Mouse (Mus musculus) lung, embryonic 14.5 days (tissue): ENCODE results near the gene Stx16. TPM values are rescaled to one million over a fixed set of nuclear protein-coding genes. Genes with fewer than 3 reads are reported as not detected.

Experiments used
- ATAC-seq: fragments of 200-750 bp; cut with Nextera tagmentation; 2 replicates; pipeline ENCODE4 v1.8.0; 2017; ENCODE audit warnings: mild to moderate bottlenecking, moderate TSS enrichment, moderate library complexity; ENCODE audit not compliant: insufficient read depth
- DNase-seq: peaks from one replicate; pipeline ENCODE4 v3.0.0-alpha.2; 2015
- H3K27ac ChIP-seq: fragments of 300-500 bp; sonication (generic); 2 replicates; pipeline ENCODE4 v1.5.1; 2014; ENCODE audit warnings: low read depth, mild to moderate bottlenecking, moderate library complexity
- H3K27me3 ChIP-seq: fragments of 300-500 bp; sonication (generic); 2 replicates; pipeline ENCODE4 v1.6.1; 2014; ENCODE audit warnings: low read length, control low read depth; ENCODE audit not compliant: insufficient read depth
- H3K36me3 ChIP-seq: fragments of 300-500 bp; sonication (generic); 2 replicates; pipeline ENCODE4 v1.6.1; 2014; ENCODE audit warnings: control low read depth; ENCODE audit not compliant: insufficient read depth
- H3K4me1 ChIP-seq: fragments of 300-500 bp; sonication (generic); 2 replicates; pipeline ENCODE4 v1.6.1; 2014; ENCODE audit warnings: antibody characterized with exemption, control low read depth; ENCODE audit not compliant: insufficient read depth
- H3K4me2 ChIP-seq: fragments of 300-500 bp; sonication (generic); 2 replicates; pipeline ENCODE4 v1.6.1; 2014; ENCODE audit warnings: mild to moderate bottlenecking
- H3K4me3 ChIP-seq: fragments of 300-500 bp; sonication (generic); 2 replicates; pipeline ENCODE4 v1.5.1; 2014; ENCODE audit warnings: low read depth, low read length
- H3K9ac ChIP-seq: fragments of 300-500 bp; sonication (generic); 2 replicates; pipeline ENCODE4 v1.6.1; 2014
- H3K9me3 ChIP-seq: fragments of 300-500 bp; sonication (generic); 2 replicates; pipeline ENCODE4 v1.6.1; 2016; ENCODE audit warnings: low read depth, low read length, control low read depth
- CTCF ChIP-seq: IDR thresholded peaks from 2 replicates; pipeline ENCODE4 v1.5.1; 2016; ENCODE audit warnings: antibody characterized with exemption, low read depth
- WGBS: fragments of 180-500 bp; shearing (Covaris S2); extraction: QIAGEN DNeasy Blood & Tissue Kit; methylation state at CpG from one replicate; pipeline ENCODE4 v1.1.7; 2014; 5-methylcytosine and 5-hydroxymethylcytosine counted together
- polyA plus RNA-seq: library from polyadenylated mRNA; unstranded; fragments of >200 nt; fragmentation: Nextera tagmentation; extraction: Ambion mirVana; gene quantifications from 2 replicates; pipeline ENCODE4 v1.2.1, GENCODE M21; 2014

Stx16 gene
- polyA plus RNA-seq, 1 experiment from 2014 or later: 10.3 TPM

DNA sequence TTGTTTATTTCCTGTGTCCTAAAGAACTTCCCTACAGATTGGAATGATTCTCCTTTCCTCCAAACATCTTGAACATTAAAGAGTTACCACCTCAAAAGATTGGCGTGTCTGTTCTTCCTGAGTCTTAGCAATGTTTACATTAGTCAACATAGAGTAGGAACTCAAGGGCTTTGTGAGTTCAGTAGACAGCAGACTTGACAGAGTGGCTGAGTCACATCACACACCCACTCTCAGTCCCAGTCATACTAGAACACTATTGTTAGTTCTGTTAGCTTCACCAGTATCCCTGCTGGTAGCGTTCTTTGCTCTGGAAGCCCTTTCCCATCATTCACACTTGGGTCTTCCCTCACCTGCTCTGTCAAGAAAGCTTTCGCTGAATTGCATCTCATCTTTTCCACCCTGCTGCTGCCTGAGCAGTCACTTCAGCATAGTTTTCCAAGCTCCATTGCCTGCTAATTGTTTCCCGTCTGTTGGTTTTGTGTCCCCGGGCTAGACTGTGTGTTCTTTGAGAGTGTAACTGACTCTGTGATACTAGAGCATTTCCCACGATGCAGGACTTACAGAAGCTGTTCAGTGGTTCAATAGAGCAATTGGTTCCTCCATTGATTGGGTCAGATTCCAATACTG is 8.2 kb upstream of the Stx16 start:
- H3K27ac ChIP-seq: no peak overlapping the region
- H3K36me3 ChIP-seq: no peaks in the 10 kb centered on the region
- no peak overlapping the region for H3K4me3 ChIP-seq
- no peak for ATAC-seq
- no peak overlapping the region for H3K9ac ChIP-seq
- no peaks in the 10 kb centered on the region for H3K9me3 ChIP-seq
- DNase-seq: no peak
- H3K27me3 ChIP-seq: no peaks in the 10 kb centered on the region
- H3K4me2 ChIP-seq: no peak overlapping the region
- no peak for TF ChIP-seq CTCF
- WGBS: 70% methylated on average over 6 of the region's 6 CpGs
- H3K4me1 ChIP-seq: no peaks in the 10 kb centered on the region

DNA sequence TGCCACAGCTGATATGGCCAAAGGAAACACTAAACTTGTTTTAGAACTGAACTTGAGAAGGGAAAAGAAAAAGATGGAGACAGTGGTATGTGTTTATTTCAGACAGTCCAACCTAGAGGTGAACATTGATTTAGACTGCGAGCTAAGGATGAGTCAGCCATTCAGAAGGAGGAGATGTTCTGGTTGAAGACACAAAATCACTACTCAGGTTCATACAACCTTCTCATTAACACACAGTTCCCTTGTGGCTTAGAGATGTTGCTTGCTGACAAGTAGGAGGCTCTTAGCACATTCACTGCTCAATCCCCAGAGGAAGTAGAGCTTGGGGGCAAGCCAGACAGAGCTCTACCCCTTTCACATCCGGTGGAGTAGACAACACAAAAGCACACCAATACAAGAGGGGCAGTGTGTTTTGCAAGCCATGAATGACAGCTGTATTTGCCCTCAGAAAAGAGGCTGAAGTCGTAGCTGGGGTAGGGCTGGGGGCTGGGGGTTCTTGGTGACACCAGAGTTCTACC is 6.5 kb upstream of the Stx16 start:
- no peaks in the 10 kb centered on the region for H3K9me3 ChIP-seq
- H3K4me2 ChIP-seq: no peak overlapping the region
- no peak for ATAC-seq
- H3K27me3 ChIP-seq: no peaks in the 10 kb centered on the region
- no peak for TF ChIP-seq CTCF
- no peak overlapping the region for H3K27ac ChIP-seq
- no peak for DNase-seq
- no peaks in the 10 kb centered on the region for H3K36me3 ChIP-seq
- 67% methylated on average over 3 of the region's 3 CpGs for WGBS
- no peak overlapping the region for H3K4me3 ChIP-seq
- no peaks in the 10 kb centered on the region for H3K4me1 ChIP-seq
- no peak overlapping the region for H3K9ac ChIP-seq

DNA sequence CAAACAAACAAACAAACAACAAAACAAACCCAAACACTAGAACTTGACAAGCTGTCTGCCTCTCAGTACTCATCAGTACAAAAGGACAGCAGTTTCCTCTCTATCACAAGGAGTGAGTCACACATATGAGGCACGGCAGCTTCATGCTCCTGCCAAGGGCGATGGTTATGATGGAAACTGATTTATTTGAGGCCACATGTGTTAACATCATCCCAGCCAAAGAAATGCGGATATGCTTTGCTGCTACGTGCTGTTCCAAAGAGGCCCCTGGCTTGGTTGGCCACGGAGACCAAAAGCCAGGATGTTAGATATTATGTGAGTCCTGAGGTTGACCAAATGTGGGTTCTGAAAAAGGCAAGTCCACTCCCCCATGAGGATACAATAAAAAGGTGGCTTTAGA is 4.7 kb upstream of the Stx16 start:
- Histone ChIP-seq H3K9ac (no peak overlapping the region), H3K27ac (no peak overlapping the region), H3K4me2 (no peak overlapping the region), H3K27me3 (no peaks in the 10 kb centered on the region), H3K4me3 (no peak overlapping the region), H3K9me3 (no peaks in the 10 kb centered on the region), H3K4me1 (peaks cover 10% of the 10 kb centered on the region), H3K36me3 (no peaks in the 10 kb centered on the region)
- ATAC-seq (no peak), DNase-seq (peak; percentile 31)
- TF ChIP-seq CTCF: no peak
- 56% methylated on average over 5 of the region's 5 CpGs for WGBS

DNA sequence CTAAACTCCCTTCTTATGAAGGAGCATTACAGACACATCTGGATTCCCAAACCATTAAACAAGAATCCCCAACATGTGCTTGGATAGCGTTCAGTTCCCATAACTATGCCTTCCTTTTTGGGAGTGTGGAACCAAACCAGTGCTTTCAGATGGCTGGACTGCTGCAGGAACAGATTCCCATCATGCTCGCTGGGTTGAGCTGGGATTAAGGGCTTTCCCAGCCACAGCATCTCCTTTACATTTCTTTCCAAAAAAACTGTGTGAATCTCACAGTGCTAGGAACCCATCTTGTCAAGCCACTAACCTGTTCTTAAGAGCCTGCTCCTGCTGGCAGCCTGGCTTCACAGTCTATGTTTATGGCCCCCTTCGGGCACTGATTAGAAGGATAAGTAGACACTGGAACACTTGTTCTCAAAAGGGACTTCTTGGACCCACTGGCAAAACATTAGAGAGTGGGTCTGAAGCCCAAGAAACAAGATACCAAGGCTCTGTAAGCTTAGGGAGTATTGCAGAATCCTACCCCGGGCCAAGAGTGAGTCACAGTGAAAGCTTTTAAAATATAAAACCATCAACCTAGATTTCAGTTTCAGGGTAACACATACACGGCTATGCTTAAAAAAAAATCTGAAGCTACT is 2.8 kb upstream of the Stx16 start:
- H3K4me1 ChIP-seq: peaks cover 15% of the 10 kb centered on the region
- H3K9me3 ChIP-seq: no peaks in the 10 kb centered on the region
- H3K9ac ChIP-seq: no peak overlapping the region
- H3K27me3 ChIP-seq: no peaks in the 10 kb centered on the region
- H3K27ac ChIP-seq: no peak overlapping the region
- no peak for TF ChIP-seq CTCF
- H3K36me3 ChIP-seq: no peaks in the 10 kb centered on the region
- no peak for DNase-seq
- no peak for ATAC-seq
- no peak overlapping the region for H3K4me2 ChIP-seq
- 66% methylated on average over 5 of the region's 5 CpGs for WGBS
- no peak overlapping the region for H3K4me3 ChIP-seq

DNA sequence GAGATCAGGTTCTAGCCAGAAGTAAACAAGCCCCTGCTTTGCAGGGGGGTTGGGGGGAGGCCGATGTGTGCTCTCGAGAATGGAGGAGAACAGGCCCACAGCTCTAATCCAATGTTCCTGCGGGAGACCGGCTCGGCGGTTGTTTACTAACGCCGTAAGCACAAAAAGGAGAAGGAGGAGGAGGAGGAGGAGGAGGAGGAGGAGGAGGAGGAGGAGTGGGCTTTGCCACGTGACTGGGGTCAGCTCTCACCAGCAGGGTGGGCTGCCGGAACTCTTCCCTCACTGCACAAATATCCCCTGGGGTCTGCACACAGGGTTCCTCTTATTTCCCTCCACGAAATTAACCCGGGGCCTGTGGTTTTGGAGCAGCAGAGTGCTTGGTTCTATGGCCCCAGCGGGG is 1.5 kb upstream of the Stx16 start:
- DNase-seq (peak; percentile 59), ATAC-seq (peak; percentile 17)
- Histone ChIP-seq H3K9ac (peak overlapping the region; percentile 89), H3K4me3 (peak overlapping the region; percentile 90), H3K27ac (peak overlapping the region; percentile 96), H3K4me2 (peak overlapping the region; percentile 88), H3K36me3 (no peaks in the 10 kb centered on the region), H3K4me1 (peaks cover 16% of the 10 kb centered on the region), H3K27me3 (no peaks in the 10 kb centered on the region), H3K9me3 (no peaks in the 10 kb centered on the region)
- no peak for TF ChIP-seq CTCF
- 1% methylated on average over 13 of the region's 13 CpGs for WGBS

DNA sequence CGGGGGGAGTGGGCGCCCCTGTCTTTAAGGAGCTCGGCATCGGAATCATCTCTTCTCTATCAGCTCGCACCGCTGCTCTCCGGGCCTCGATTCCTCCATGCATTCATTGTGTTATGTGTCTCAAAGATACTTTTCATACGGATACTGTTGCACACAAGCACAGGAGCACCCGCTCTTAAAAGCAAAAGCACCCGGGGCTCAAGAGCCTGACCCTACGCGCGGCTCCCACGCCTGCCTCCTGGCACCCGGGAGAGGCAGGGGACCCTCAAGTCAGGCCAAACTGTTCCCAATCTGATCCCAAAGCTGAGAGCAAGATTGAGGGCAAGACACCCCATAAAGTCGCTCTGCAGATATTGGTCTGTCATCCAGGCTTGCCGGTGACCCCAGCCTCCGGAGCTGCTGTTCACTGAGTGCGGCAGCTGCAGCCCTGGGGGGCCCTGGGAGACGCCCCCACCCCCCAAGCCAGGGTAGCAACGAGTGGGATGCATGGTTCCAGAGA is 987 bp upstream of the Stx16 start:
- 6% methylated on average over 22 of the region's 22 CpGs for WGBS
- TF ChIP-seq CTCF: no peak
- no peaks in the 10 kb centered on the region for H3K36me3 ChIP-seq
- peak overlapping the region; percentile 90 for H3K4me3 ChIP-seq
- no peaks in the 10 kb centered on the region for H3K9me3 ChIP-seq
- no peak for DNase-seq
- peak overlapping the region; percentile 96 for H3K27ac ChIP-seq
- ATAC-seq: peak; percentile 2; the same call in 1 of the 2 replicates
- H3K4me1 ChIP-seq: peaks cover 16% of the 10 kb centered on the region
- peak overlapping the region; percentile 89 for H3K9ac ChIP-seq
- H3K27me3 ChIP-seq: no peaks in the 10 kb centered on the region
- peak overlapping the region; percentile 88 for H3K4me2 ChIP-seq

DNA sequence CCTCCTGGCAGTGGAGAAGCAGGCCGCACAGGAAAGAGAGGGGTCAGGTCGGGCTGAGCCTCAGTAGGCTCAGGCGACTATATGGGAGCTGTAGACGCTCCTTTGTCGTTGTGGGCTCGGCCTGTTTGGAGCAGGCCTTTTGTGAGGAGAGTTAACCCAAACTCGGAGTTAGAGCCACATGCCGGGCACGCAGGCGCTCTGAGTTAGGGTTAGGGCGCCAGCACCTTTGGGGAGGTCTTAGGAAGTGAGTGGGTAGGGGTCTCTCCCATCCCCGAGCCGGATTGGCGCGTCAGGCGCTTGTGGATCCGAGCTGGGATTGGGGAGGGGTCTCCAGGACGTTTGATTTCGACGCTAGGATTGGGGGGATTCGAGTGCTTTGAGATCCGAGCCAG is 321 bp downstream of the Stx16 start:
- WGBS: under 1% methylated on average over 22 of the region's 22 CpGs
- Histone ChIP-seq H3K9ac (peak overlapping the region; percentile 89), H3K27ac (peak overlapping the region; percentile 96), H3K36me3 (no peaks in the 10 kb centered on the region), H3K27me3 (no peaks in the 10 kb centered on the region), H3K9me3 (no peaks in the 10 kb centered on the region), H3K4me1 (peaks cover 16% of the 10 kb centered on the region), H3K4me3 (peak overlapping the region; percentile 90), H3K4me2 (peak overlapping the region; percentile 88)
- ATAC-seq (no peak; the same call in 1 of the 2 replicates), DNase-seq (no peak)
- TF ChIP-seq CTCF: no peak
